Mouse (Mus musculus): ENCODE results near the gene Fhit. TPM values are rescaled to one million over a fixed set of nuclear protein-coding genes. Genes with fewer than 3 reads are reported as not detected.

Gene Fhit
- polyA plus RNA-seq, 1 experiment from 2014 or later: 6.1 TPM

GRCm38 (mm10) chr14:10917893-10918803, 243.7 kb downstream of the Fhit start:
- H3K27ac ChIP-seq (replicated peaks in 1 of 2; ENCODE audit: control insufficient read depth in 1 of 2, insufficient read depth in 1 of 2, low read depth in 2 of 2, low read length in 2 of 2): no peak overlapping the region
- no peak overlapping the region for H3K9ac ChIP-seq (ENCODE audit: low read length)
- WGBS: 74% methylated on average over 7 of the region's 7 CpGs
- H3K9me3 ChIP-seq (ENCODE audit: control insufficient read depth, low read length): no peaks in the 10 kb centered on the region
- no peaks in the 10 kb centered on the region for H3K36me3 ChIP-seq (ENCODE audit: control insufficient read depth, insufficient read depth, low read length)
- no peak for ATAC-seq (ENCODE audit: insufficient number of reproducible peaks, insufficient read depth, low FRiP score, low read depth)
- H3K4me1 ChIP-seq (ENCODE audit: control insufficient read depth in 2 of 2, insufficient read depth in 2 of 2, low read length in 2 of 2): no peaks in the 10 kb centered on the region
- H3K27me3 ChIP-seq (ENCODE audit: control insufficient read depth, insufficient read depth, low read length): no peaks in the 10 kb centered on the region
- H3K4me3 ChIP-seq (ENCODE audit: control insufficient read depth in 1 of 2, insufficient read depth in 1 of 2, low read depth in 1 of 2, low read length in 2 of 2): no peak overlapping the region
- no peak overlapping the region for H3K4me2 ChIP-seq (ENCODE audit: low read length)

GRCm38 (mm10) chr14:10908011-10908410, 253.8 kb downstream of the Fhit start:
- Histone ChIP-seq H3K36me3 (ENCODE audit: control insufficient read depth, insufficient read depth, low read length) (no peaks in the 10 kb centered on the region), H3K4me3 (ENCODE audit: control insufficient read depth in 1 of 2, insufficient read depth in 1 of 2, low read depth in 1 of 2, low read length in 2 of 2) (no peak overlapping the region), H3K27ac (replicated peaks in 1 of 2; ENCODE audit: control insufficient read depth in 1 of 2, insufficient read depth in 1 of 2, low read depth in 2 of 2, low read length in 2 of 2) (no peak overlapping the region), H3K27me3 (ENCODE audit: control insufficient read depth, insufficient read depth, low read length) (no peaks in the 10 kb centered on the region), H3K4me2 (ENCODE audit: low read length) (no peak overlapping the region), H3K4me1 (ENCODE audit: control insufficient read depth in 2 of 2, insufficient read depth in 2 of 2, low read length in 2 of 2) (no peaks in the 10 kb centered on the region), H3K9me3 (ENCODE audit: control insufficient read depth, low read length) (no peaks in the 10 kb centered on the region), H3K9ac (ENCODE audit: low read length) (no peak overlapping the region)
- WGBS: 70% methylated on average over 2 of the region's 2 CpGs
- ATAC-seq (ENCODE audit: insufficient number of reproducible peaks, insufficient read depth, low FRiP score, low read depth): no peak

GRCm38 (mm10) chr14:10882759-10883158, 279.1 kb downstream of the Fhit start:
- H3K9me3 ChIP-seq (ENCODE audit: control insufficient read depth, low read length): no peaks in the 10 kb centered on the region
- H3K36me3 ChIP-seq (ENCODE audit: control insufficient read depth, insufficient read depth, low read length): no peaks in the 10 kb centered on the region
- no peak overlapping the region for H3K4me3 ChIP-seq (ENCODE audit: control insufficient read depth in 1 of 2, insufficient read depth in 1 of 2, low read depth in 1 of 2, low read length in 2 of 2)
- WGBS: 21% methylated on average over 1 of the region's 1 CpGs
- H3K9ac ChIP-seq (ENCODE audit: low read length): no peak overlapping the region
- no peak overlapping the region for H3K4me2 ChIP-seq (ENCODE audit: low read length)
- H3K4me1 ChIP-seq (ENCODE audit: control insufficient read depth in 2 of 2, insufficient read depth in 2 of 2, low read length in 2 of 2): no peaks in the 10 kb centered on the region
- H3K27me3 ChIP-seq (ENCODE audit: control insufficient read depth, insufficient read depth, low read length): no peaks in the 10 kb centered on the region
- H3K27ac ChIP-seq (replicated peaks in 1 of 2; ENCODE audit: control insufficient read depth in 1 of 2, insufficient read depth in 1 of 2, low read depth in 2 of 2, low read length in 2 of 2): no peak overlapping the region
- ATAC-seq (ENCODE audit: insufficient number of reproducible peaks, insufficient read depth, low FRiP score, low read depth): no peak

- no peaks in the 10 kb centered on the region for H3K27me3 ChIP-seq (ENCODE audit: control insufficient read depth, insufficient read depth, low read length)
- no peaks in the 10 kb centered on the region for H3K36me3 ChIP-seq (ENCODE audit: control insufficient read depth, insufficient read depth, low read length)
- H3K9ac ChIP-seq (ENCODE audit: low read length): no peak overlapping the region
- no peaks in the 10 kb centered on the region for H3K4me1 ChIP-seq (ENCODE audit: control insufficient read depth in 2 of 2, insufficient read depth in 2 of 2, low read length in 2 of 2)
- no peak overlapping the region for H3K27ac ChIP-seq (replicated peaks in 1 of 2; ENCODE audit: control insufficient read depth in 1 of 2, insufficient read depth in 1 of 2, low read depth in 2 of 2, low read length in 2 of 2)
- no peak for ATAC-seq (ENCODE audit: insufficient number of reproducible peaks, insufficient read depth, low FRiP score, low read depth)
- 67% methylated on average over 2 of the region's 2 CpGs for WGBS
- H3K4me3 ChIP-seq (ENCODE audit: control insufficient read depth in 1 of 2, insufficient read depth in 1 of 2, low read depth in 1 of 2, low read length in 2 of 2): no peak overlapping the region
- no peaks in the 10 kb centered on the region for H3K9me3 ChIP-seq (ENCODE audit: control insufficient read depth, low read length)
- H3K4me2 ChIP-seq (ENCODE audit: low read length): no peak overlapping the region
Observed at GRCm38 (mm10) chr14:10880749-10881148, 281.1 kb downstream of the Fhit start.

GRCm38 (mm10) chr14:10874595-10875372, 287.1 kb downstream of the Fhit start:
- 74% methylated on average over 3 of the region's 3 CpGs for WGBS
- H3K36me3 ChIP-seq (ENCODE audit: control insufficient read depth, insufficient read depth, low read length): no peaks in the 10 kb centered on the region
- no peak for ATAC-seq (ENCODE audit: insufficient number of reproducible peaks, insufficient read depth, low FRiP score, low read depth)
- H3K4me3 ChIP-seq (ENCODE audit: control insufficient read depth in 1 of 2, insufficient read depth in 1 of 2, low read depth in 1 of 2, low read length in 2 of 2): no peak overlapping the region
- H3K4me1 ChIP-seq (ENCODE audit: control insufficient read depth in 2 of 2, insufficient read depth in 2 of 2, low read length in 2 of 2): no peaks in the 10 kb centered on the region
- H3K9ac ChIP-seq (ENCODE audit: low read length): no peak overlapping the region
- no peaks in the 10 kb centered on the region for H3K9me3 ChIP-seq (ENCODE audit: control insufficient read depth, low read length)
- H3K27me3 ChIP-seq (ENCODE audit: control insufficient read depth, insufficient read depth, low read length): no peaks in the 10 kb centered on the region
- no peak overlapping the region for H3K4me2 ChIP-seq (ENCODE audit: low read length)
- no peak overlapping the region for H3K27ac ChIP-seq (replicated peaks in 1 of 2; ENCODE audit: control insufficient read depth in 1 of 2, insufficient read depth in 1 of 2, low read depth in 2 of 2, low read length in 2 of 2)

GRCm38 (mm10) chr14:10857606-10858005, 304.2 kb downstream of the Fhit start:
- WGBS: 28% methylated on average over 3 of the region's 3 CpGs
- no peak for ATAC-seq (ENCODE audit: insufficient number of reproducible peaks, insufficient read depth, low FRiP score, low read depth)

GRCm38 (mm10) chr14:10851936-10852335, 309.9 kb downstream of the Fhit start:
- H3K4me1 ChIP-seq (ENCODE audit: control insufficient read depth in 2 of 2, insufficient read depth in 2 of 2, low read length in 2 of 2): no peaks in the 10 kb centered on the region
- H3K27me3 ChIP-seq (ENCODE audit: control insufficient read depth, insufficient read depth, low read length): no peaks in the 10 kb centered on the region
- no peaks in the 10 kb centered on the region for H3K9me3 ChIP-seq (ENCODE audit: control insufficient read depth, low read length)
- WGBS: 68% methylated on average over 1 of the region's 1 CpGs
- H3K36me3 ChIP-seq (ENCODE audit: control insufficient read depth, insufficient read depth, low read length): no peaks in the 10 kb centered on the region
- no peak for ATAC-seq (ENCODE audit: insufficient number of reproducible peaks, insufficient read depth, low FRiP score, low read depth)
- H3K4me2 ChIP-seq (ENCODE audit: low read length): no peak overlapping the region
- no peak overlapping the region for H3K27ac ChIP-seq (replicated peaks in 1 of 2; ENCODE audit: control insufficient read depth in 1 of 2, insufficient read depth in 1 of 2, low read depth in 2 of 2, low read length in 2 of 2)
- H3K4me3 ChIP-seq (ENCODE audit: control insufficient read depth in 1 of 2, insufficient read depth in 1 of 2, low read depth in 1 of 2, low read length in 2 of 2): no peak overlapping the region
- H3K9ac ChIP-seq (ENCODE audit: low read length): no peak overlapping the region

More at GRCm38 (mm10) chr14:10857606-10858005, 304.2 kb downstream of the Fhit start:
- H3K4me3 ChIP-seq (ENCODE audit: control insufficient read depth in 1 of 2, insufficient read depth in 1 of 2, low read depth in 1 of 2, low read length in 2 of 2): no peak overlapping the region
- H3K4me2 ChIP-seq (ENCODE audit: low read length): no peak overlapping the region
- H3K36me3 ChIP-seq (ENCODE audit: control insufficient read depth, insufficient read depth, low read length): no peaks in the 10 kb centered on the region
- H3K9me3 ChIP-seq (ENCODE audit: control insufficient read depth, low read length): no peaks in the 10 kb centered on the region
- H3K9ac ChIP-seq (ENCODE audit: low read length): no peak overlapping the region
- no peaks in the 10 kb centered on the region for H3K27me3 ChIP-seq (ENCODE audit: control insufficient read depth, insufficient read depth, low read length)
- no peak overlapping the region for H3K27ac ChIP-seq (replicated peaks in 1 of 2; ENCODE audit: control insufficient read depth in 1 of 2, insufficient read depth in 1 of 2, low read depth in 2 of 2, low read length in 2 of 2)
- no peaks in the 10 kb centered on the region; a peak in 1 of 4 replicates for H3K4me1 ChIP-seq (ENCODE audit: control insufficient read depth in 2 of 2, insufficient read depth in 2 of 2, low read length in 2 of 2)
